Mouse (Mus musculus) mouse embryonic stem cell (cell line): Measurements from ENCODE around the gene Exoc6b.

ENCODE experiments used
- in situ Hi-C, 2 experiments: fragments of 300-500 bp; cut with MboI; formaldehyde crosslinking; loops; 1 replicate in 1 of 2; 3 replicates in 1 of 2; pipeline ENCODE4 v1.14.3; 2019 to 2020; ENCODE audit warnings: low sequenced_read_pairs in 2 of 2, low pct_unique_long_range_greater_than_20kb in 1 of 2, mixed read lengths in 1 of 2; ENCODE audit not compliant: unreplicated experiment in 1 of 2

Gene Exoc6b

GRCm38 (mm10) chr6:84778970-84779369 is 290.3 kb downstream of the Exoc6b start:
- in situ Hi-C loops, result no loop called here

GRCm38 (mm10) chr6:84775908-84776307 is 293.4 kb downstream of the Exoc6b start:
- in situ Hi-C loops, result no loop called here

GRCm38 (mm10) chr6:84755266-84755665 is 314.0 kb downstream of the Exoc6b start:
- in situ Hi-C loops, result no loop called here

- in situ Hi-C loops, result no loop called here
Observed at GRCm38 (mm10) chr6:84752806-84753420, 316.4 kb downstream of the Exoc6b start.

GRCm38 (mm10) chr6:84751409-84751808 is 317.9 kb downstream of the Exoc6b start:
- in situ Hi-C loops, result no loop called here

GRCm38 (mm10) chr6:84746847-84747395 is 322.4 kb downstream of the Exoc6b start:
- in situ Hi-C loops, result no loop called here

GRCm38 (mm10) chr6:84746193-84746846 is 323.0 kb downstream of the Exoc6b start:
- in situ Hi-C loops, result no loop called here

GRCm38 (mm10) chr6:84745570-84745969 is 323.7 kb downstream of the Exoc6b start:
- in situ Hi-C loops, result no loop called here

- in situ Hi-C loops, result no loop called here
Observed at GRCm38 (mm10) chr6:84742227-84742626, 327.1 kb downstream of the Exoc6b start.

GRCm38 (mm10) chr6:84736942-84737341 is 332.4 kb downstream of the Exoc6b start:
- in situ Hi-C loops, result no loop called here

- in situ Hi-C loops, result no loop called here
Observed at GRCm38 (mm10) chr6:84726876-84727275, 342.4 kb downstream of the Exoc6b start.

- in situ Hi-C loops, result no loop called here
Observed at GRCm38 (mm10) chr6:84713171-84713570, 356.1 kb downstream of the Exoc6b start.

- in situ Hi-C loops, result no loop called here
Observed at GRCm38 (mm10) chr6:84710831-84711230, 358.5 kb downstream of the Exoc6b start.

GRCm38 (mm10) chr6:84708631-84709030 is 360.7 kb downstream of the Exoc6b start:
- in situ Hi-C loops, result no loop called here

GRCm38 (mm10) chr6:84699579-84699978 is 369.7 kb downstream of the Exoc6b start:
- in situ Hi-C loops, result no loop called here

- in situ Hi-C loops, result no loop called here
Observed at GRCm38 (mm10) chr6:84698288-84698673, 371.0 kb downstream of the Exoc6b start.

GRCm38 (mm10) chr6:84697474-84698287 is 371.6 kb downstream of the Exoc6b start:
- in situ Hi-C loops, result no loop called here

GRCm38 (mm10) chr6:84693844-84694243 is 375.5 kb downstream of the Exoc6b start:
- in situ Hi-C loops, result no loop called here

GRCm38 (mm10) chr6:84693204-84693603 is 376.1 kb downstream of the Exoc6b start:
- in situ Hi-C loops, result no loop called here
